Mouse (Mus musculus): ENCODE results near the gene Dctn3. TPM values are rescaled to one million over a fixed set of nuclear protein-coding genes. Genes with fewer than 3 reads are reported as not detected.
"Not testable (repeated sequence)": the region's sequence is repeated elsewhere in the genome, so short reads cannot be mapped to it uniquely, and the experiment has no call there.

Gene Dctn3
- polyA plus RNA-seq, 1 experiment from 2014 or later, result 124 TPM

DNA sequence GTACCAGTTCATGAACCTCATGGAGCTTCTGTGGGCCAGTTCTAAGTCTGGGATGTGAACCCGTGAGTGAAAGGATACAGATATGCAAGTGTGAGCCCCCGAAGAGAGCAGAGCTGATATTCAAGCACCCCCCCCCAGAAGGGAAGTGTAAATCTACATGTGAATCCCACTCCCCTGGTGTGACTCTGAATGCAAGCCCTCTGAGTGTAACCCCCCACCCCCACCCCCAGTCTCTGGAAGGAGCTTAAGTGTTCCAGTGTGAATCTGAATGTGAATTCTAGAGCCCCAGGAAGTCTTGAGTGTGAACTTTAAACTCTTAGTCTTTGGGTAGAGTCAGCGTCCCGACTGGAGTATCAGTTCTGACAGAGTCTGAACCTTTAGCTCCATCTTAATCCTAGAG is 29.5 kb downstream of the Dctn3 start:
- H3K9me3 ChIP-seq; ATAC-seq (ENCODE audit: insufficient read depth, low FRiP score, low read depth); H3K4me3 ChIP-seq (replicated peaks); H3K4me2 ChIP-seq; H3K9ac ChIP-seq; H3K27me3 ChIP-seq (replicated peaks); H3K36me3 ChIP-seq; H3K4me1 ChIP-seq; H3K27ac ChIP-seq: not testable (repeated sequence)
- 26% methylated on average over 4 of the region's 4 CpGs for WGBS

DNA sequence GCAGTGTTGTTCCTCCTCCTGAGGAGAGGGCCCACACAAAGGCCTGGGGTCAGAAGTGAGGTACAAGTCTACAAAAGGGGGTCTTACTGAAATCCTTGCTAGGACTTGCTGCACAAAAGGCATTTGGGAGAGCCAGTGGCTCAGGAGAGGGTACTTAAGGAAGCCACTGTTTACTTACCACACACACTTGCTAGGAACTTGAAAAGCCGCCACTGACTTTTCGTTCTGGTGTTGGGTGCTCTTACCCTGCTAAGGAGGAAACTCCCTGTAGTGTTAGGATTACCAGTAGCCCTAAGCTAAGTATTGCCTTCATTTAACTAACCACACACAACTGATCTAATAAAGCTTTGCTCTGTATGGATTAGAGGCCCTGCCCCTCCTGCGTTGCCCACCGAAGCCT is 33.0 kb downstream of the Dctn3 start:
- not testable (repeated sequence) for H3K9me3 ChIP-seq; H3K27me3 ChIP-seq (replicated peaks); H3K4me2 ChIP-seq; H3K9ac ChIP-seq; ATAC-seq (ENCODE audit: insufficient read depth, low FRiP score, low read depth); H3K36me3 ChIP-seq; H3K4me1 ChIP-seq; H3K27ac ChIP-seq; H3K4me3 ChIP-seq (replicated peaks)
- WGBS, result no CpG with 5 or more reads among the region's 4 CpGs

DNA sequence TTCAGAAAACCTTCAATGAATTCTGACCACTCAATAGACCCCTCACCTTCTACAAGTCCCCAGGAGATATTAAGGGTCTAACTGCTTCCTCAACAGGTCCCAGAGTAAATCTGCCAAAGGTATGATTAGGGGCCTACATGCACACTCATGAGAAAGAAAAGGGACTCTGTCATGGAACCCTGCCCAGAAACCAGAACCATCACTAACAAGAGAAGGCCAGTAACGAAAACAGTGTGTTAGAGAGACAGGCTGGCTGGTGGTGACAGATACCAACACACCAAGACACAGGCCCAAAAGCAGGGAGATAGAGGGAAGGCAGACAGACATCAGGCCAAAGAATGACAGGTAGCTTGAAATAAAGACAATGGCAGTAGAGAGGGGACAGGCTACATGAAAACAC is 34.4 kb downstream of the Dctn3 start:
- not testable (repeated sequence) for H3K27ac ChIP-seq; H3K4me2 ChIP-seq; H3K27me3 ChIP-seq (replicated peaks); H3K4me1 ChIP-seq; H3K9me3 ChIP-seq; ATAC-seq (ENCODE audit: insufficient read depth, low FRiP score, low read depth); H3K9ac ChIP-seq; H3K4me3 ChIP-seq (replicated peaks); H3K36me3 ChIP-seq
- 54% methylated on average over 1 of the region's 1 CpGs for WGBS

DNA sequence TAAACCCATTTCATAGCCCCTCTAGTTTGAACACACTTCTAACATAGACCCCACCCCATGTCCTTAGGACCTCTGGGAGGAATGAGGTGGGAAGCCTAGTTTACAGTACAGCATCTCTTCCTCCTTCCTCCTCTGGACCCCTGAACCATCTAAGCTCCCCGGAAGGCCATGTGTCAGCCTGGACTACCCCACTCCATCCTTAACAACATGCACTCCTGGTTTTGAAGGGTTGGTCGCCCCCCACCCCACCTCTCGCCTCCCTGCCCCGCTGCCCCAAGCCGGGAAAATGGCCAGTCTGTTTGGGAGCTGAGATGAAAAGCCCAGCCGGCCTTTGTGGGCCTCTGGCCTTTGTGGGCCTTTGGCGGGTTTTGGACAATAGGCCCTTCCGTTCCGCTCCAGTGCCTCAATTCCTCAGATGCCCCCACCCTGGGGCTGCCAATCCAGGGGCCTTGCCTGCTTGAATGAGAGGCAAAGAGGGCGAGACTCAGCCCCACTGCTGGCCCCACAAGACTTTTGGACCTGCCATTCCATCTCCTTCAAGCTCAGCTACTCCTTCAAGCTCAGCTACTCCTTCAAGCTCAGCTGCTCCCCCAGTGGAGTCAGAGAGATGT is 37.0 kb downstream of the Dctn3 start:
- not testable (repeated sequence) for H3K27ac ChIP-seq; ATAC-seq (ENCODE audit: insufficient read depth, low FRiP score, low read depth); H3K27me3 ChIP-seq (replicated peaks); H3K4me2 ChIP-seq; H3K9me3 ChIP-seq; H3K4me1 ChIP-seq; H3K4me3 ChIP-seq (replicated peaks); H3K9ac ChIP-seq; H3K36me3 ChIP-seq
- 65% methylated on average over 10 of the region's 10 CpGs for WGBS

DNA sequence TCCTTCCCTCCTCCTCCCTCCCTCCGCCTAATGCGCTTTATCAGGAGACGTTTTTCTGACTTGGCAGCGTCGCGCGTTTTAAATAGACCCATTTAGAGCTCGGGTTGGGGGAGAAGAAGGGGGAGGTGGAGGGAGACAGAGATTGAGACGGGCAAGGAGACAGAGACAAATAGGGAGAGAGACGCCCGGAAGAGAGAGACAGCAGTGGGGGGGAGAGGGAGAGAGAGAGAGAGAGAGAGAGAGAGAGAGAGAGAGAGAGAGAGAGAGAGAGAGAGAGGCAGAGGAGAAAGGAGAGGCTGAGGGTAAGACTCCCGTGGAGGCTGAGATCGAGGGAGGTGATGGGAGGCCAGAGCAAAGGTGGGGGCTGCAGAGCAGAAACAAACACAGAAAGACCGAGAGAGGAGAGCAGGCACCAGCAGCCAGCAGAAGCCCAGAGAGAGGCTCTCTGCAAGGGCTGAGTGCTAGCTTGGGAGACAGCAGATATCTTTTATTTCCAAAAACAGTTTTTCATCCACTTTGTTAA is 38.0 kb downstream of the Dctn3 start:
- H3K4me1 ChIP-seq, result peaks cover 18% of the 10 kb centered on the region
- not testable (repeated sequence) for H3K9me3 ChIP-seq; H3K27ac ChIP-seq; H3K4me2 ChIP-seq; H3K9ac ChIP-seq; H3K27me3 ChIP-seq (replicated peaks); H3K36me3 ChIP-seq; ATAC-seq (ENCODE audit: insufficient read depth, low FRiP score, low read depth); H3K4me3 ChIP-seq (replicated peaks)
- 2% methylated on average over 11 of the region's 14 CpGs for WGBS

DNA sequence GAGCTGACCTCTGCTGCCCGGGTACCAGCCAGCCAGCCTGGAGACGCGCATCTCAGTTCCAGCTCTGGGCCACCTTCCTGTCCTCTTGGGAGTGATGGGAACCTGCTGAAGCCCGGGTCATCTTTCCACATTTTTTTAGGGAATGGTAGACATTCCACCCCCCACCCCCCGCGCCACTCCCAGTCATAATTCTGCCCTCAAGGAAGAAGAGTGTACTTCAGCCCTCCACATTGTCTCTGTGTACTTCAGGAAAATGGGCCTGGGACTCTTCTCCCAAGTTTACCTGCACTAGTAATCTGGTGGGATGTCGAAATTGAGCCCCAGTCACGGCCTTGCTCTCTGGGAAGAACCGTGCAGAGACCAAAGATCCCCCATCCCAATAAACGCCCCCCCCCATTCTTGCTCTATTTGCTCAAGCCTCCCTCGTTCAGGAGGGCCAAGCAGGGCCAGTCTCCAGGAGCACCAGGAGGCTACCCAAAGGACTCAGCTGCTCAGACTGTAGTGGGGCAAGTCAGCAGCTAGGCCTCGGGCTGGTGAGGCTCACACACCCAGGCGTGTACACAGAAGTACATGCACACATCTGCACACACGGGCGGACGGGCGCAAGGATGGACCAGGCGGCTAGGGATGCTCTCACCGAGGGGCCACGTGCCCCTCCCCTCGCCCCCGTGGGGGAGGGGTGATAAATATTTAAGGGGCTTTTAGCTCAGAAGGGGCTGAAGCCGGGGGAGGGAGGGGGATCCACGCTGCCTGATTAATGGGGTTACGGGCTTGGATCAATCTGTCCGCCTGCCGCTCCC is 38.6 kb downstream of the Dctn3 start:
- not testable (repeated sequence) for H3K9me3 ChIP-seq; H3K4me3 ChIP-seq (replicated peaks); H3K36me3 ChIP-seq; ATAC-seq (ENCODE audit: insufficient read depth, low FRiP score, low read depth); H3K27me3 ChIP-seq (replicated peaks); H3K9ac ChIP-seq
- Histone ChIP-seq H3K27ac (peak overlapping the region; percentile 35), H3K4me1 (peaks cover 23% of the 10 kb centered on the region), H3K4me2 (peak overlapping the region; percentile 34; the same call in 1 of the 2 replicates)
- WGBS, result 4% methylated on average over 27 of the region's 27 CpGs

DNA sequence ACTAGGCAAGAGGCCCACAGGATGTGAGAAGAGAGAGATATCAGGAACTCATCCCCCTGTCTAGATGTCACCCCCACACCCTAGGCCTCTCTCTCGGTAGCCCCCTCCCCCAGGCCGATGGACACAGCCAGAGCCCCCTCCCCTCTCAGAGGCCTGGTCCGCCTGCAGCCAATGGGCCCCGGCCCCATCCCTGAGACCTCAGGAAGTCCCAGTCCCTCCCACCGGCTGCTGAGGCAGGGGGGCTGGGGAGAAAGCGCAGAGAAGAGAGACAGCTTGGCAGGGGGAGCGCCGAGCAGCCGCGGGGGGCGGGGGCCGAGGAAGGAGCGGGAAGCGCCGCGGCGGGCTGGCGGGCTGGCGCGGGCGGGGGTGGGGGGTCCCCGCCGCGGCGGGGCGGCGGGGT is 39.7 kb downstream of the Dctn3 start:
- H3K27ac ChIP-seq; H3K9me3 ChIP-seq; H3K9ac ChIP-seq; H3K4me3 ChIP-seq (replicated peaks); H3K27me3 ChIP-seq (replicated peaks); H3K36me3 ChIP-seq: not testable (repeated sequence)
- Histone ChIP-seq H3K4me1 (peaks cover 31% of the 10 kb centered on the region), H3K4me2 (0 out of 2 replicates have a peak overlapping the region, but pooled peaks have one; percentile 33)
- ATAC-seq (ENCODE audit: insufficient read depth, low FRiP score, low read depth), result peak; percentile 45; the same call in 1 of the 2 replicates
- 1% methylated on average over 13 of the region's 27 CpGs for WGBS

DNA sequence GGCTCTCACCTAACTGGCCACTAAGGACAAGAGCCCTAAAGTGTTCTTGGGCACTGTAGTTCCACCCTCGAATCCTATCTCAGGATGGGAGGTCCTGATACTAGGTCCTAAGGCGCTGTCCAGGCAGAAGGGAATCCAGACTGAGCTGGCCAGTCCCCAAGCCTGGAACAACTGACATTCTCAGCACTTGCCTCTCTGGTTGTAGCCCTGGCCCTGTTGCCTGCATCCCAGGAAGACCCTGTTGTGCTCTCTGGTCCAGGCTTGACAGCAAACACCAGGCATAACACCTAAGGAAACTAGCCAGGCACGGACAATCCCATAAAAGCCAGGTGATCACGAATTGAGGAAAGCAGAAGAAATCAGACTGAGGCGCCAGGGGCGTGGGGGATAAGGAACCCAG is 40.2 kb downstream of the Dctn3 start:
- H3K4me2 ChIP-seq, result no peak overlapping the region
- H3K27ac ChIP-seq, result peak overlapping the region; percentile 65

DNA sequence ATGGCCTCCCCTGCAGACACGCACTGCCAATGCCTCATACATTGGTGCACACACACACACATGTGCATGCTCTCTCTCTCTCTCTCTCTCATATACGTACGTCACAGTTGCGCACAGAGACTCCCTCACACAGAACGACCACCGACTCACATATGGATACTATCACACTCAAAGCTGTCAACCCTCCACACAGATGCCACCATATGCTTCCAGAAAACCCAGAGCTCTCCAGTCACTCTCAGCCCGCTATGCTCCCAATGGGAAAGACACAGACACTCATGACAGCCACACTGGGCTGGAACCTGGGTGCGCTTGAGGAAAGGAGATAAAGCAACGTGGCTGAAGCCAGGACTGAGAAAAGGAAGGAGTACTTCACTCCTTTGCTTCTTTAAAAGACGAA is 41.0 kb downstream of the Dctn3 start:
- Histone ChIP-seq H3K4me1 (peaks cover 41% of the 10 kb centered on the region), H3K4me2 (no peak overlapping the region), H3K27ac (peak overlapping the region; percentile 65; the same call in 1 of the 2 replicates), H3K9me3 (no peaks in the 10 kb centered on the region), H3K4me3 (replicated peaks) (no peak overlapping the region), H3K36me3 (no peaks in the 10 kb centered on the region), H3K27me3 (replicated peaks) (no peaks in the 10 kb centered on the region), H3K9ac (no peak overlapping the region)
- 60% methylated on average over 10 of the region's 10 CpGs for WGBS
- ATAC-seq (ENCODE audit: insufficient read depth, low FRiP score, low read depth), result no peak

More for the DNA sequence above, 40.2 kb downstream of the Dctn3 start:
- Histone ChIP-seq H3K9ac (no peak overlapping the region), H3K9me3 (no peaks in the 10 kb centered on the region), H3K4me1 (peaks cover 33% of the 10 kb centered on the region), H3K27me3 (replicated peaks) (no peaks in the 10 kb centered on the region), H3K4me3 (replicated peaks) (no peak overlapping the region), H3K36me3 (no peaks in the 10 kb centered on the region)
- WGBS, result 28% methylated on average over 6 of the region's 6 CpGs
- no peak for ATAC-seq (ENCODE audit: insufficient read depth, low FRiP score, low read depth)

DNA sequence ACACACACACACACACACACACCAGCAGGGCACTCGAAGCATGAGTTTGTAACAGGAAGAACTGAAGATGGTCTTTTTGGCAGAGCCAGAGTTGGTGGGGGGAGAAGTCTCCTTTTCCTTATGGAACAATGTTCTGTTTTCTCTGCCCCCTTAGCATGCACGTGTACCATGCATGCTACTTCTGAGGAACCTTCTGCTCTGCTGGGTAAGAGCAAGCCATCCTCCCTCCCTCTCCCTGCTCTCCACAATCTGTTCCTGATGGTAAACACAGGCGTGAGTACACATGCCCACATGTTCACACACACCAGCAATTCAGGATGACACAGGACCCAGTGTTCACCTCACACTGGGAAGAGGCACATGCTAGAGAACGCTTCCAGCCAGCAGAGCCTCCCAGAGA is 41.8 kb downstream of the Dctn3 start:
- no peak for ATAC-seq (ENCODE audit: insufficient read depth, low FRiP score, low read depth)
- 56% methylated on average over 4 of the region's 4 CpGs for WGBS
- Histone ChIP-seq H3K27ac (no peak overlapping the region), H3K36me3 (no peaks in the 10 kb centered on the region), H3K4me1 (peaks cover 49% of the 10 kb centered on the region), H3K4me2 (no peak overlapping the region), H3K27me3 (replicated peaks) (no peaks in the 10 kb centered on the region), H3K4me3 (replicated peaks) (no peak overlapping the region), H3K9ac (no peak overlapping the region), H3K9me3 (no peaks in the 10 kb centered on the region)

DNA sequence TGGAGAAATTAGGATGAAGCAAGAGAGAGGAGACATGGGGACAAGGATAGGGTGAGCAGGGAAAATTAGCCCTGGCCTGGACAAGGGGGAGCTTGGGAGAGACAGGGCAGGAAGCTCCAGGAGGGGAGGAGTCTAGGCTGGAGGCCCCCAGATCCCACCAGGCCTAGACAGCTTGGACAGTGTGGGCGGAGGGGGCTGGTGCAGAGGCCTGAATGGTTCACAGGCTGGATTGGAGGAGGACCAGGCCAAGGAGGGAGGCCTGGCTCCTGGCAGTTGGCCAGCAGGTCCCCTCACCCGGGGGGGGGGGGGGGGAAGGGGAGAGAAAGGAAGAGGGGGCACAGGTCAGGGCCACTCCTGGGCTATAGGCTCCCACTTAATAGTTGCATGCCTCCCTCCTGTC is 43.7 kb downstream of the Dctn3 start:
- Histone ChIP-seq H3K4me1 (peaks cover 52% of the 10 kb centered on the region), H3K4me2 (no peak overlapping the region), H3K9ac (no peak overlapping the region), H3K9me3 (no peaks in the 10 kb centered on the region), H3K4me3 (replicated peaks) (no peak overlapping the region), H3K27ac (peak overlapping the region; percentile 51; the same call in 1 of the 2 replicates), H3K36me3 (no peaks in the 10 kb centered on the region), H3K27me3 (replicated peaks) (no peaks in the 10 kb centered on the region)
- 30% methylated on average over 2 of the region's 2 CpGs for WGBS
- ATAC-seq (ENCODE audit: insufficient read depth, low FRiP score, low read depth), result 0 out of 2 replicates have a peak, but pooled peaks have one; percentile 23

DNA sequence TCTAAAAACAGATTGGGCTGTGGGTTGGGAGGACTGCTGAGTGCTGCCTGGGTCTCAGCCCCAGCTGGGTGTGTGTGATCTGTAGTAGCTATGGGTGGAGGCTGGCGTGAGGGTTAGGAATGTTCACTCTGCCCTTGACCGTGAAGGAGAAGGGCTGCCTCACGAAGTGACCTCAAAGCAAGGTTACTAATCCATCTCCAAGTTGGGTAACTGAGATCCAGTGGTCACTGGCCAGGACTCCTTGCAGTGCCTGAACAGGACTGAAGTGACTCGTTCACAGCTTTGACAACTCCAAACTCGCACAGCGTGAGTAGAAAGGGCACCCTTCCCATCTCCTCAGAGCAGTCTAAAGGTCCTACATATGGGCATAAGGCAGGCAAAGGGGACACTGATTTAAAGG is 44.1 kb downstream of the Dctn3 start:
- no peak overlapping the region for H3K9ac ChIP-seq
- H3K27me3 ChIP-seq (replicated peaks), result no peaks in the 10 kb centered on the region
- no peak overlapping the region for H3K4me3 ChIP-seq (replicated peaks)
- H3K4me2 ChIP-seq, result no peak overlapping the region
- 64% methylated on average over 6 of the region's 6 CpGs for WGBS
- no peak for ATAC-seq (ENCODE audit: insufficient read depth, low FRiP score, low read depth)
- H3K36me3 ChIP-seq, result no peaks in the 10 kb centered on the region
- H3K27ac ChIP-seq, result 0 out of 2 replicates have a peak overlapping the region, but pooled peaks have one; percentile 51
- peaks cover 52% of the 10 kb centered on the region for H3K4me1 ChIP-seq
- no peaks in the 10 kb centered on the region for H3K9me3 ChIP-seq

Measured in stomach, embryonic 15.5 days (tissue).